Mouse (Mus musculus) olfactory bulb, adult 2 months (tissue): ENCODE measurements at regions not wholly inside any gene's neighbourhood (a gene's known extent, or its start where the extent isn't known, plus 50 kb on each side); places are given as distances from the start of the nearest gene placed in this dataset.

Experiments
- CTCF ChIP-seq: fragments of 200-500 bp; IDR thresholded peaks from 2 replicates; pipeline ENCODE4 v1.5.1; 2012; ENCODE audit warnings: low read depth, mild to moderate bottlenecking, low read length, moderate library complexity; ENCODE audit not compliant: insufficient read depth
- POLR2A ChIP-seq: fragments of 200-500 bp; IDR thresholded peaks from 2 replicates; pipeline ENCODE4 v1.6.1; 2012; ENCODE audit warnings: mild to moderate bottlenecking, low read depth, low read length, moderate library complexity; ENCODE audit not compliant: insufficient read depth

DNA sequence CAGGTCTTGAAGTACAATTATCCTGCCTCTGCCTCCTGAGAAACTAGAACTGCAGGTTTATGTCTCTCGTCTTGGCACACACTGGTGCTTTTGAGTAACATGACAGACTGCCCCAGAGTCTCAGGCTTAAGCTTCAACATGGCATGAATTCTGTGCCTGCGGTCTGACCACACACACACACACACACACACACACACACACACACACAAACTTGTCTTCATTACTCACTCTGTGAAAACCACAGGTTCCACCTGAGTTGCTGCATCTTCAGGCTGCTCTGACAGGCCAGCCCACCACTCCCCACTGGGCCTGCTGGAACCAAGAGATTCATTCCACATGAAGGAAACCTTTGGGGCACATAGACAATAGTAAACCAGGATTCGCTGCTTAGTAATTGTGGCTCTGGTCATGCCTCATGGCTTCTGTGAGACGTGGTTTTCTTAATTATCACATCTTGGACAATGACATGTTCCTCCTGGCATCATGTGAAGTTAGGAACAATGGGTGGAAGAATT, 137.5 kb downstream of the Cxcl12 start:
- TF ChIP-seq POLR2A (no peak), CTCF (no peak)
